Mouse (Mus musculus) cerebellum, adult 18-20 months (tissue): Measurements from ENCODE around the gene Gm10230.
"Not testable (repeated sequence)": the region's sequence is repeated elsewhere in the genome, so short reads cannot be mapped to it uniquely, and the experiment has no call there.

ENCODE experiments used
- DNase-seq, 2 experiments: peaks; one replicate each; pipeline ENCODE4 v3.0.0; 2021

Gene Gm10230

GRCm38 (mm10) chrX:27494782-27495181 is at the start of gene Gm10230:
Gene Gm10230 (minus strand): TSS chrX:27494882.
- not testable (repeated sequence) for DNase-seq
